Mouse (Mus musculus) cortical plate, adult 2 months (tissue): ENCODE data around the gene Nckap5.

Experiments used
- CTCF ChIP-seq: fragments of 200-500 bp; IDR thresholded peaks from 2 replicates; pipeline ENCODE4 v1.5.1; 2011; ENCODE audit warnings: mild to moderate bottlenecking, control low read depth, low read length; ENCODE audit not compliant: insufficient read depth; ENCODE audit errors: extremely low read depth
- POLR2A ChIP-seq: fragments of 200-500 bp; IDR thresholded peaks from 2 replicates; pipeline ENCODE4 v1.6.1; 2011; ENCODE audit warnings: mild to moderate bottlenecking, low read length, control low read depth; ENCODE audit not compliant: insufficient read depth; ENCODE audit errors: extremely low read depth

- TF ChIP-seq CTCF (no peak), POLR2A (no peak)
These were observed 230.0 kb downstream of the Nckap5 start for GRCm38 (mm10) chr1:126600596-126600995.
